Mouse (Mus musculus) ovary, postnatal 36 days (tissue): ENCODE measurements at regions not wholly inside any gene's neighbourhood (a gene's known extent, or its start where the extent isn't known, plus 50 kb on each side); places are given as distances from the start of the nearest gene placed in this dataset.

ENCODE experiments used
- DNase-seq: peaks from one replicate; pipeline ENCODE4 v3.0.0; 2022; ENCODE audit warnings: low spot score, mixed read lengths

DNA sequence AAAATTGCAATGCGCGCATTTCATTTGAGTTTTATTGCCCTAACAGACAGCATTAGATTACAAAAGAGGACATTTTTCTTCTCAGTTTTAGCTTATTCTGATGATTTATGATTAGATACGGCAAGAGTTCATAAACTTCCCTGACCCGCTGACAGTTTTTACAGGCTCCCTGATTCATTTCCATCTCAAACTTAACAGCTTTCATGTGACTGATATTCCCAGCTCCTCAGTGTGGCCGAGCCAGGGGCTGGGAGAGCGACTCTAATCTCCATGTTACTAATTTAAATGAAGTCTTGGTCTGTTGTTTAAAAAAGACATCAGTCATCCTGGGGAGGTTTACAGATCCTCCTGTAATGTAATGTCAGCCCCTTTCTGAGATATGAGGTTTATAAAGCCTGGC, 355.5 kb upstream of the Prox1 start:
- DNase-seq: no peak

DNA sequence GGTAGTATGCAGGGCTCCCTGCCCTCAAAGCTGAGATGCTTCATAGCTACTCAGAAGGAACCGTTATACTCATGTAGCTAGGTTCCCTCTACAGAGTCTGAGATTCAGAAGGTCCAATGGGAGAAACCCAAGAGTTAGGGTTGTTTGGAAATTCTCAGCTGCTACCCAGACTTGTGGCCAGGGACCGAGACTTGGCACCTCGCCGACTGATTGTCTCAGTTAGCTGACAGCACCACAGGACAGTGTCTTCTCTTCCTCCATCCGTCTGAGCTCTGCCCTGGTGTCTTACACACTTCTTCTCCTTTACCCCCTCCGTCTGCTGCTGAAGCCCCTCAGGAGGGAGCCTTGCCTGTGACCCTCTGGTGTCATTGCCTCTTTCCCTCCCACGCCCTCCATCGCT, 329.6 kb upstream of the Prox1 start:
- DNase-seq: no peak

DNA sequence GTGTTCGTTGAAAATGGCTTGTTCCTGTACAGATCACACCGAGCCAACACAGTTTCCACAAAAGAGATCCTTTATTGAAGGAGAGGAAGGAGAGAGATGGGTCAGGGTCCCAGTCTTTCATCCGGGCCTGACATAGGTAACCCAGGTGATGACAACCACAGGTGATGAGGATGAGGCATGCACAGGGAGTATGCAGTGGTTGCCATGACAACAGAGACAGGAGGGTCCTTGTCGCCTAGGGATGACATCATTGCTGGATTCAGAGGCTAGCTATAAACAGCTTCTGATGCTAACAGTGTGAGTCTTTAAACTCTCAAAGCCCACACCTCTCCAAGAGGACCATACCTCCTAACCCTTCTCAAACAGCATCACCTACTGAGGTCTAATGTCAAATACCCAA, 327.0 kb upstream of the Prox1 start:
- no peak for DNase-seq

- peak; percentile 47 for DNase-seq
Measured at GRCm38 (mm10) chr1:190495741-190496520, 325.4 kb upstream of the Prox1 start.

GRCm38 (mm10) chr1:190486551-190487104, 316.1 kb upstream of the Prox1 start:
- DNase-seq: no peak

DNA sequence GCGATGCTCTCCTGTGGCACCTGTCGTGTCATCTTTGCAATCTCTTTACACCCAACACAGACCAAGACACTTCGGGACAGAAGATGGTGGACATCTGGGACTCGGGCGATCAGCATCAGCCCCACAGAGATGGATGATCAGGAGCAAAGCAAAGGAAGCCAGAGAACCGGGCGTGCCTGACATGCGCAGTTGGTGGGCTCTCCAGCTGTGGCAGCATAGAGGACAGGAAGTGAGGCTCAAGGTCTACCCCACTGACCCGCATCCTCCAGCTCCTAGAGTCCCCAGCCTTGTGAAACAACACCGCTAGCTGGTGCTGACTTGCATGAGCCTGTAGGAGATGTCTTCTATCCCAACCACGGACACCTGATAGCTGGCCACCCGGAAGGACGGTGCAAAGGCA, 312.9 kb upstream of the Prox1 start:
- DNase-seq: no peak

- no peak for DNase-seq
Measured at GRCm38 (mm10) chr1:190481071-190481470, 310.6 kb upstream of the Prox1 start.

DNA sequence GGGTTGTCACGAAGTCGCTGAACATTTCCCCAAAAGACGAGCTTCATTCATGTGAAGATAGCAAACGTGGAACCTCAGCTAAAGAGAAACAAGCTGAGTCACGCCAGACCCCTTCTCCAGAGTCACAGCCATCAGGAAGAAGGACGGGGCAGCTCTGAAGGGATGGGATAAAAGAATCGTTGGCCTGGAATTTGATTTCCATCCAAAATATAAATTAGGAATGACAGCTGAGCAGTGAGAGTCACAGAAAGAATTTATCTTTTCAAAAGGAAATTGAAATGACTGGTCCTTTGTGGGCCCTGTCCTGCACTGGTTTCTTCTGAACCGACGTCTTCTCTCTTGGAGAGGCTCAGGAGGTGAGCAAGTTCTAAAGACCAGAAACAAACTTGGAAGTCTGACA, 310.1 kb upstream of the Prox1 start:
- DNase-seq: no peak

DNA sequence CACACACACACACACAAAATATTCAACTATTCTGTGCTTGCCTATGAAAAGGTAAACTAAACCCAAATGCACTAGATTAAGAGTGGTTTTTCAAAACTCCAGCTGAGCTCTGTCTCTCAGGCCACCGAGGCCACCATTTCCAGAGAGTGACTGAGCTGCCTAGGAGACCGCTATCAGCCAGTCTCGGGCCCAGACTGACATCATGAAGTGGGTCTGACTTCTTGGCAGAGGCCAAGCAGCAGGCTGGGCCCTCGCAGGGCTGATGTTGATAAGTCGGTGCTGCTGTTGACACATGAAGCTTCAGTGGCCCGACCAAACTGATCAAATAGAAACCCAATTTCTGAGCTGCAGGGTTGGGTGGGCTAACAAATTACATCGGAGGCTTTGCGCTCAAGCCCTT, 302.2 kb upstream of the Prox1 start:
- DNase-seq: no peak

- DNase-seq: no peak
Measured at GRCm38 (mm10) chr1:190470336-190470735, 299.8 kb upstream of the Prox1 start.

DNA sequence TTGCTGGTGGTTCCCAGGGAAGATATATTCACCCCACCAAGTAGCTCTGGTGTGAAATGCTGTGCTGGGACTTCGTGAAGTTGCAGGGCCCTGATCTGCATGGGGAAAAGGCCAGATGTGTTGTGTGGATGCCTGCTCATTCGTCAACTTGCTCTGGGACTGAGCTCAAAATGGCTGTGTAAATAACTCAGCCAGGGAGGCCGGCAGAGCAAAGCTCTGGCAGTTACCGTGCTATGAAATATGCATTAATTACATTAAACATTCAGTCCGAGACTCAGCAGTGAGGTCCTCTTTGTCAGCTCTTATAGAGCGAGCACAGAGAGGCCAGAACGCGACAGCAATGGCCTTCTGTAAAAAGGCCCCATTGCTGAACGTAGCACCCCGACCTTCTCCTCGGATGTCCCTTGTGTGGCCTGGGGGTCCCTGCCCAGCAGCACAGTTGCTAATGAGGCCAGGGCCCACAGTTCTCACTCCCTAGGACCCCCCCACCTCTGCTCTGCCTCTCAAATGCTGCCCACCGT, 287.1 kb upstream of the Prox1 start:
- no peak for DNase-seq

DNA sequence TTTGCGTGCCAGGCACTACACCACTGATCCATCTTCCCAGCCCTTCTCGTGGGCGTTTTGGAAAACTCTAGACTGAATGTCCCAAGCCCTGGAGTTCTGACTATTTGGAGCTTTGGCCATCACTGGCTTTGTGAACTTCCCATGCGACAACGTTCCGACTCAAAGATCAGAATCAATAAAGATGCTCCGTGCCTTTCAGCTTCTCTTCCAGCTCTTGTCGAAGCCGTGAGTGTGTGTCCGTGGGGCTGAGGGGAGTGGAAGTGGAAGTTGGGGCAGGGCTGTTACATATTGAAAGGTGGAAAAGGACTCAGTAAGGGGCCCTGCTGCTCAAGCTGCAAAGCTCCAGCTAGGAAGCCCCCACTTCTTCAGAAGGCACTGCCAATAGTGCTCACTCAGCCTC, 283.0 kb upstream of the Prox1 start:
- DNase-seq: no peak

GRCm38 (mm10) chr1:190452115-190452842, 281.8 kb upstream of the Prox1 start:
- DNase-seq: no peak

DNA sequence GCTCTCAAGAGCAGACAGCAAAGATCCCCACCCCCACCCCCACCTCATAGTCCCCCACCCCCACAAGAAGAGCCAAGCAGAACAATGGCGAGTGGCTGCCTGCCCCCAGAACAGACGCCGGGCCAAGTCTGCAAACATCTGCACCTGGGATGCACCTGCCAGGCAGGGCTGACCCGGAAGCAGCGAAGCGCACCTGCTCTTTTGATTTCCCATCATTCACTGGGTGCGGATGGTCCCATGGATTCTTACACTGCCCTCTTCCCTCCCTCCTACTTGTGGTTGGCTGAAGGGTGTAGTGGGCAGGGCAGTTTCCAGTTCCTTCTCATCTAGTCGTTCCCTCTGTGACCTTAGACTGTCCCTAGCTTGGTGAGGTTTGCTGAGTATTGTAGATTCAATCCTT, 277.7 kb upstream of the Prox1 start:
- DNase-seq: no peak

- no peak for DNase-seq
Measured at GRCm38 (mm10) chr1:190447253-190447652, 276.7 kb upstream of the Prox1 start.

DNA sequence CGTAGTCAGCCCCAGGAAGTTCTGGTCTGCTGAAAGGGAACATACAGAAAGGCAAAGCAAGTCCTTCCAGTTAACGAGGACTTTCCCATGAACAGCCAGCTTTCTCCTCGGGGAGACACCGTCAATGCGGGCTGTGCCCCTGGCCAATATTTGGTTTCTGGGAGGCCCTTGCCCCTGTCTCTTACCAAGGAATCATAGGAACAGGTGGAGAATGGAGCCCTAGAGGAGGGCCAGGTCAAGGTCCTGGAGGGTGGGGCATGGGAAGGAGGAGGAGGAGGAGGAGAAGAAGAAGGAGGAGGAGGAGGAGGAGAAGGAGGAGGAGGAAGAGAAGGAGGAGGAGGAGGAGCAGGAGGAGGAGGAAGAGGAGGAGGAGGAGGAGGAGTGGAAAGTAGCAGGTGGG, 276.2 kb upstream of the Prox1 start:
- no peak for DNase-seq

DNA sequence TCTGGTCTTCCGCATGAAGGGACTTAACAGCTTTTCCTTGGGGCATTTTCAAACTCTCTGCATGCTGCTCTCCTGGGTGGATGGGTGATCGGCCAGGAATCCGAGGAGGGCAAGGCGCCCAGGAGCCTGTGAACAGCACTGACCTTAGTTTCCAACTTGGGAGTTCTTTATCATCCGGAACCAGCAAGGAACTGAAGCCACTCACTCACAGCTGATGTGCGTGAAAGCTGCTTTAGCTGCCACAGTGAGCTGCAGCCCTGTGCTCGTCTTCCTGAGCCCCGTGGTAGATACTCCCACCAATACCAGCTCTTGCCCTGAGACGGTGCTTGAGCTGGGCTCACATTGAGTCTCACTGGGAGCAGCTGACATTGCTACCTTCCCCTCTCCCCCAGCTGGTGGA, 273.9 kb upstream of the Prox1 start:
- no peak for DNase-seq

- DNase-seq: no peak
Measured at GRCm38 (mm10) chr1:190443234-190443633, 272.7 kb upstream of the Prox1 start.

DNA sequence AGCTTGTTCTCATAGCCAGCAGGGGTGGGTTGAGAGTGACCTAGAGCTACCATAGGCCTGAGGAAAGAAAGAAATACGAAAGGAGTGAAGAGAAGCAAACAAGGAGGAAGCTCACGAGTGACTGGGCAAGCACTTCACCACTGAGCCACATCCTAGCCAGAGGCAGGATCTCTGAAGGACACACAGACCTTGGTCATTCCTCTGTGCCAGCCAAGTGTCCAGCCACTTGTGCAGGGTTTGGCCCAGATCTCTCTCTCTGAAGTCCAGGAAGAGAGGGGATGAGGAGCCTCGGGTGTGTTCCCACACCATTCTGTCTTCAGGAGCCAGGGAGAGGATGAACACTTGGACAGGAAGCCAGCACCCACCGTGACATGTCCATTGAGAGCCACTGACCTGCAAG, 271.7 kb upstream of the Prox1 start:
- DNase-seq: no peak

DNA sequence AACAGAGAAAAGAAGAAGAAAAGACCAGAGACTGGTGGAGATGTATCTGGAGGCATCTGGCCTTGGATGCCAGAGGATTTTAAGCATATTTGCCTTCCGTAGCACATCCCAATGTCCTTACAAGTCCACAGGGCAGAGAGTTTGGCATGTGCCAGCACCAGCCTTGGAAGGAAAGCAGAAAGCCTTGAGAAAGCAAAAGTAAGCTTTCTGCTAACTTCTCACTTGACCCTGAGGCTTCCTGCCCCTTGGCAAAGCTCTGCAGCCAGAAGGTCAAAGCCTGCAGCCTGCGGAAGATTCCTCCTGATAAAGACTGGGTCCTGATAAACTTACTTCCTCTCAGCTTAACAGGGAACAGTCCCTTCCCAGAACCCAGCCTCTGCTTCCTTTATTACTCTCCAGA, 268.3 kb upstream of the Prox1 start:
- DNase-seq: peak; percentile 54

GRCm38 (mm10) chr1:190422874-190423273, 252.4 kb upstream of the Prox1 start:
- DNase-seq: no peak

DNA sequence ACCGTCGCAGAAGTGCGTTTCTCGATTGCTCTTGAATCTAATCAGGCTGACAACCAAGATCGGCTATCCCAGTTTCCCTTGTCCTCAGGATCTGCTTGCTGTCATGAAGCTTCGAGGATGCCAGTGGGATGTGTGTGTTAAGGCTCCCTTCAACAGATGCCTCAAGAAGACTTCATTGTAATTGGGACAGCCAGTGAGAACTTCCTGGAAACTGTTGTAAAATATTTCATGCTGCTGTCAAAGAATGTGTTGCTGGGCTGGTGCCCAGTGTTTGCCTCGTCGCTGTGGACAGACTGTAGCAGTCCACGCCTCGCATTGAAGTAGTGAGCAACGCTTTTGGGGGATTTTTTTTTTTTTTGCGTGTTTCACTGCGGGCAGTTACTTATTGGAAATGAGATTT, 249.2 kb upstream of the Prox1 start:
- no peak for DNase-seq

GRCm38 (mm10) chr1:190417326-190417725, 246.8 kb upstream of the Prox1 start:
- DNase-seq: no peak
